8 mouse cellular contexts compared by ENCODE assay signal in genomic region chr1:38202475-38203183, GRCm38 (mm10).
DNase-seq lines count a peak whose midpoint lies in the region.

No protein-coding gene starts in this region.

- intact Hi-C loops in gastrocnemius, postnatal 36 days (cut with DNase I) = no loop called here
- intact Hi-C loops in heart, postnatal 25 days (cut with DNase I) = no loop called here

- peaks cover 98% of the 10 kb centered on the region for H3K36me3 ChIP-seq in limb, embryonic 10.5 days

- no peaks in the 10 kb centered on the region for H3K27me3 ChIP-seq in limb, embryonic 10.5 days (ENCODE audit: low read depth, poor library complexity, severe bottlenecking)

- H3K4me3 ChIP-seq in limb, embryonic 10.5 days = no peak overlapping the region

- 81% methylated on average over 10 of the region's 10 CpGs for WGBS in limb, embryonic 10.5 days

- no peaks in the 10 kb centered on the region for H3K9me3 ChIP-seq in limb, embryonic 10.5 days (replicated peaks)

- peak; percentile 27 for DNase-seq in gastrocnemius, postnatal 10 days
- DNase-seq in gastrocnemius, postnatal 36 days = no peak
- DNase-seq in right cerebral cortex, postnatal 4 days = peak; percentile 31
- DNase-seq in right cerebral cortex, postnatal 14 days = no peak
- peak; percentile 62 for DNase-seq in embryo, embryonic 11 days
- DNase-seq in limb, embryonic 10.5 days (ENCODE audit: low spot score) = peak; percentile 60
- DNase-seq in frontal cortex, postnatal 36 days (ENCODE audit: low spot score in 2 of 2) = no peak
- DNase-seq in heart, postnatal 25 days (ENCODE audit: low spot score) = no peak

- H3K27ac ChIP-seq in limb, embryonic 10.5 days = no peak overlapping the region

- peaks cover 8% of the 10 kb centered on the region; the same call in 1 of the 2 replicates for H3K4me1 ChIP-seq in limb, embryonic 10.5 days

Comparison
In these comparisons a context has a peak if more than half of its experiments do, and no peak if none do; other contexts are left out.
1. DNase-seq: peak in gastrocnemius, postnatal 10 days (single experiment), right cerebral cortex, postnatal 4 days (single experiment), embryo, embryonic 11 days (single experiment) and limb, embryonic 10.5 days (single experiment); none in gastrocnemius, postnatal 36 days (0 of 2), right cerebral cortex, postnatal 14 days (single experiment), frontal cortex, postnatal 36 days (0 of 2) and heart, postnatal 25 days (single experiment).